8 mouse cellular contexts compared by ENCODE assay signal in the genomic region with DNA sequence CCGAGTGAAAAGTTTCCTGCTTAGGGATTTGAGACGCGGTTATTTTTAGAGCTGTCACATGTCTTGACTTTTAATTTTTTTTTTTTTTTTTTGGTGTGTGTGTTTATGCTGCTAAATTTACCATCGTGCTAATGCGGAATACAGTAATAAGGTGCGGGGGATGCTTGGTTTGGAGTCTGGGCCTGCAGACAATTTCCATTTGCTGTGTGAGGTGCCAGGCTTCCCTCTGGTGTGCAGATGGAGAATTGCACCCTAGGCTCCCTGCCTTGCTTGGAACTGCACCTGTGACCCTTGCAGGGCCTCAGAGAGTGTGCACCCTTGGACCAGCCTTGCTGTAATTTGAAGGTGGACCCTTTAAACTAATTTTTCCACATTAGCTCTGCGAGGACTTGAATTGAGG.
DNase-seq lines count a peak whose midpoint lies in the region; ATAC-seq and TF ChIP-seq lines count a peak whose summit lies in the region.

No protein-coding gene starts in this region.

- no peak for TF ChIP-seq POLR2A in heart, adult 2 months (IDR thresholded peaks at IDR 0.05; ENCODE audit: insufficient read depth, low read depth, low read length)

- intact Hi-C loops in heart, adult 2 months (cut with DNase I), result loop anchor here (1.0 to 5.0 kb wide), 2 partner anchors 187 to 377 kb away; partner anchors contain the start of gene Suds3

- H3K79me2 ChIP-seq in heart, adult 2 months (replicated peaks; ENCODE audit: control insufficient read depth, insufficient read depth, low read length), result no peaks in the 10 kb centered on the region

- TF ChIP-seq CTCF in heart, adult 2 months (IDR thresholded peaks at IDR 0.05), result peak; percentile 85

- no peak overlapping the region for H3K4me3 ChIP-seq in heart, adult 2 months
- no peak overlapping the region for H3K4me3 ChIP-seq in forebrain, embryonic 11.5 days (ENCODE audit: low read depth, low read length)
- H3K4me3 ChIP-seq in hindbrain, embryonic 11.5 days (ENCODE audit: low read depth, low read length), result no peak overlapping the region; the same call in 1 of the 2 replicates

- no peaks in the 10 kb centered on the region for H3K27me3 ChIP-seq in heart, adult 2 months (ENCODE audit: control insufficient read depth, insufficient read depth, low read length)
- no peaks in the 10 kb centered on the region for H3K27me3 ChIP-seq in forebrain, embryonic 11.5 days (ENCODE audit: control insufficient read depth, insufficient read depth, low read length)
- H3K27me3 ChIP-seq in hindbrain, embryonic 11.5 days (ENCODE audit: control insufficient read depth, insufficient read depth, low read length), result no peaks in the 10 kb centered on the region

- H3K4me1 ChIP-seq in heart, adult 2 months (ENCODE audit: control insufficient read depth, insufficient read depth, low read length), result 0 out of 2 replicates have a peak, but pooled peaks cover 1% of the 10 kb centered on the region
- H3K4me1 ChIP-seq in forebrain, embryonic 11.5 days (replicated peaks; ENCODE audit: control insufficient read depth, insufficient read depth, low read length), result peaks cover 9% of the 10 kb centered on the region; the same call in 1 of the 2 replicates
- no peaks in the 10 kb centered on the region; the same call in 1 of the 2 replicates for H3K4me1 ChIP-seq in hindbrain, embryonic 11.5 days (replicated peaks; ENCODE audit: control insufficient read depth, insufficient read depth, low read length)

- DNase-seq in heart, adult 2 months, result peak; percentile 30 to 40
- DNase-seq in heart, adult 11 months, result no peak
- DNase-seq in c-Kit-positive CD71-positive TER-119-positive erythroid progenitor cells, embryonic 14.5 days (ENCODE audit: low spot score), result peak; percentile 18
- peak; percentile 83 for DNase-seq in forebrain, embryonic 11.5 days (ENCODE audit: low spot score)
- peak; percentile 80 for DNase-seq in hindbrain, embryonic 11.5 days (ENCODE audit: low spot score)
- peak; percentile 75 to 79 for DNase-seq in layer of hippocampus, adult 8-10 months (ENCODE audit: low spot score in 2 of 2)
- DNase-seq in right cerebral cortex, postnatal 25 days, result peak; percentile 68

- 10% methylated on average over 7 of the region's 7 CpGs for WGBS in heart, adult 2 months
- WGBS in forebrain, embryonic 11.5 days, result 30% methylated on average over 7 of the region's 7 CpGs
- WGBS in hindbrain, embryonic 11.5 days, result 22% methylated on average over 7 of the region's 7 CpGs

- H3K4me2 ChIP-seq in forebrain, embryonic 11.5 days (ENCODE audit: low read depth, low read length, severe bottlenecking), result no peak overlapping the region
- H3K4me2 ChIP-seq in hindbrain, embryonic 11.5 days (replicated peaks; ENCODE audit: low read depth, low read length), result peak overlapping the region; percentile 34

- no peak for ATAC-seq in forebrain, embryonic 11.5 days (replicated peaks; ENCODE audit: low FRiP score)
- ATAC-seq in hindbrain, embryonic 11.5 days (ENCODE audit: low FRiP score), result peak; percentile 52; the same call in 1 of the 2 replicates
- peak; percentile 67 for ATAC-seq in megakaryocyte, adult 5-6 weeks (ENCODE audit: poor library complexity, severe bottlenecking)

- H3K36me3 ChIP-seq in heart, adult 2 months (ENCODE audit: control insufficient read depth, insufficient read depth, low read length), result no peaks in the 10 kb centered on the region
- H3K36me3 ChIP-seq in forebrain, embryonic 11.5 days (ENCODE audit: control insufficient read depth, insufficient read depth, low read length), result no peaks in the 10 kb centered on the region
- H3K36me3 ChIP-seq in hindbrain, embryonic 11.5 days (ENCODE audit: control insufficient read depth, insufficient read depth, low read length), result no peaks in the 10 kb centered on the region

- peak; percentile 61; the same call in 1 of the 2 replicates for TF ChIP-seq EP300 in heart, adult 2 months (IDR thresholded peaks at IDR 0.05; ENCODE audit: insufficient read depth, low read depth, low read length)

- no peak overlapping the region for H3K9ac ChIP-seq in heart, adult 2 months (ENCODE audit: low read depth, low read length)
- no peak overlapping the region for H3K9ac ChIP-seq in forebrain, embryonic 11.5 days (ENCODE audit: low read length)
- H3K9ac ChIP-seq in hindbrain, embryonic 11.5 days (ENCODE audit: low read depth, low read length), result no peak overlapping the region

- H3K9me3 ChIP-seq in forebrain, embryonic 11.5 days (ENCODE audit: control insufficient read depth, low read length), result no peaks in the 10 kb centered on the region
- H3K9me3 ChIP-seq in hindbrain, embryonic 11.5 days (ENCODE audit: control insufficient read depth, low read length), result no peaks in the 10 kb centered on the region

- no peak overlapping the region for H3K27ac ChIP-seq in heart, adult 2 months
- H3K27ac ChIP-seq in forebrain, embryonic 11.5 days (ENCODE audit: low read depth, low read length), result no peak overlapping the region
- no peak overlapping the region for H3K27ac ChIP-seq in hindbrain, embryonic 11.5 days (ENCODE audit: low read depth, low read length)
